ENCODE assay signal across 8 mouse cellular contexts in genomic region chr11:94428091-94428835, GRCm38 (mm10). TPM values are rescaled to one million over a fixed set of nuclear protein-coding genes. Genes with fewer than 3 reads are reported as not detected.
DNase-seq lines count a peak whose midpoint lies in the region; ATAC-seq and TF ChIP-seq lines count a peak whose summit lies in the region.
"Had no signal": no experiment of that assay in that cellular context is flagged by ENCODE, and none has a peak within 500 bp of the region (broad histone marks: within the 10 kb centered on the region; RNA-seq: fewer than 3 reads in every experiment).

No protein-coding gene starts in this region.

- H3ac ChIP-seq in myocyte (ENCODE audit: control insufficient read depth, insufficient read length): no peak overlapping the region

- no peaks in the 10 kb centered on the region for H3K9me3 ChIP-seq in forebrain, embryonic 15.5 days
- no peaks in the 10 kb centered on the region for H3K9me3 ChIP-seq in limb, embryonic 11.5 days (ENCODE audit: control insufficient read depth, low read length)
- H3K9me3 ChIP-seq: liver, embryonic 15.5 days had no signal

- ATAC-seq in forebrain, embryonic 15.5 days (replicated peaks): peak; percentile 80
- ATAC-seq in hematopoietic stem cell, adult 5-6 weeks (replicated peaks in 1 of 2; ENCODE audit: insufficient read depth in 1 of 2, low FRiP score in 2 of 2, low TSS enrichment in 1 of 2, low read depth in 1 of 2, poor library complexity in 2 of 2, severe bottlenecking in 2 of 2): peak; percentile 53 to 69; a peak in 3 of 4 replicates
- peak; percentile 86 for ATAC-seq in limb, embryonic 11.5 days (ENCODE audit: insufficient number of reproducible peaks, low FRiP score, low TSS enrichment, low read depth)

- H3K27me3 ChIP-seq in forebrain, embryonic 15.5 days: no peaks in the 10 kb centered on the region
- H3K27me3 ChIP-seq in limb, embryonic 11.5 days (ENCODE audit: control insufficient read depth, insufficient read depth, low read length): no peaks in the 10 kb centered on the region
- H3K27me3 ChIP-seq in myocyte (ENCODE audit: control insufficient read depth, insufficient read depth, insufficient read length): peaks cover 39% of the 10 kb centered on the region

- peak; percentile 73 for DNase-seq in urinary bladder, postnatal 14 days (ENCODE audit: low spot score)
- DNase-seq in urinary bladder, adult 18-20 months (ENCODE audit: low spot score in 2 of 2): no peak
- peak; percentile 85 for DNase-seq in limb, embryonic 11.5 days (ENCODE audit: low spot score)
- no peak for DNase-seq in spleen, adult 18-20 months

- H3K4me2 ChIP-seq in forebrain, embryonic 15.5 days (replicated peaks): no peak overlapping the region
- no peak overlapping the region for H3K4me2 ChIP-seq in limb, embryonic 11.5 days (ENCODE audit: low read depth, severe bottlenecking)
- H3K4me2 ChIP-seq in myocyte (ENCODE audit: low read depth): peak overlapping the region; percentile 21
- H3K4me2 ChIP-seq: liver, embryonic 15.5 days had no signal

- peak overlapping the region; percentile 46 for H3K27ac ChIP-seq in forebrain, embryonic 15.5 days (replicated peaks)
- peak overlapping the region; percentile 94 for H3K27ac ChIP-seq in limb, embryonic 11.5 days (replicated peaks; ENCODE audit: low read depth, low read length)
- H3K27ac ChIP-seq: liver, embryonic 15.5 days had no signal

- no peaks in the 10 kb centered on the region for H3K79me2 ChIP-seq in myocyte (ENCODE audit: control insufficient read depth, insufficient read depth)

- peaks cover 31% of the 10 kb centered on the region for H3K4me1 ChIP-seq in forebrain, embryonic 15.5 days
- peaks cover 29% of the 10 kb centered on the region for H3K4me1 ChIP-seq in limb, embryonic 11.5 days (ENCODE audit: control insufficient read depth, insufficient read depth, low read length)

- no peak overlapping the region for H3K9ac ChIP-seq in forebrain, embryonic 15.5 days (replicated peaks)
- peak overlapping the region; percentile 37 for H3K9ac ChIP-seq in limb, embryonic 11.5 days (ENCODE audit: low read length)
- H3K9ac ChIP-seq: liver, embryonic 15.5 days had no signal

- no peak for TF ChIP-seq POLR2A in myocyte (IDR thresholded peaks at IDR 0.05; ENCODE audit: insufficient read length, low read depth)

- no peak overlapping the region for H3K4me3 ChIP-seq in forebrain, embryonic 15.5 days
- no peak overlapping the region for H3K4me3 ChIP-seq in limb, embryonic 11.5 days (ENCODE audit: low read depth, low read length)
- no peak overlapping the region for H3K4me3 ChIP-seq in myocyte
- H3K4me3 ChIP-seq: liver, embryonic 15.5 days had no signal

- H3K36me3 ChIP-seq in forebrain, embryonic 15.5 days: no peaks in the 10 kb centered on the region
- H3K36me3 ChIP-seq in limb, embryonic 11.5 days (ENCODE audit: control insufficient read depth, insufficient read depth, low read length): peaks cover 8% of the 10 kb centered on the region
- no peaks in the 10 kb centered on the region for H3K36me3 ChIP-seq in myocyte (ENCODE audit: control insufficient read depth, insufficient read depth)
- H3K36me3 ChIP-seq: liver, embryonic 15.5 days had no signal

- WGBS in forebrain, embryonic 15.5 days: 18% methylated on average over 4 of the region's 4 CpGs
- WGBS in limb, embryonic 11.5 days: 4% methylated on average over 4 of the region's 4 CpGs

TF ChIP-seq in myocyte, 11 proteins besides CTCF, POLR2A, EP300 and RAD21:
- TF ChIP-seq TCF12 (IDR thresholded peaks at IDR 0.05; ENCODE audit: insufficient read depth, poor library complexity, severe bottlenecking) (no peak), REST (IDR thresholded peaks at IDR 0.05; ENCODE audit: insufficient read depth, insufficient read length) (no peak), USF1 (IDR thresholded peaks at IDR 0.05; ENCODE audit: low read depth) (no peak), POLR2AphosphoS2 (IDR thresholded peaks at IDR 0.05; ENCODE audit: insufficient read length, low read depth) (no peak), SRF (IDR thresholded peaks at IDR 0.05; ENCODE audit: control insufficient read depth, insufficient read length, low read depth) (no peak), MYOD1 (IDR thresholded peaks at IDR 0.05; ENCODE audit: control insufficient read depth in 1 of 3, insufficient read length in 2 of 3, low read depth in 2 of 3) (no peak), MYOG (IDR thresholded peaks at IDR 0.05; ENCODE audit: control insufficient read depth in 1 of 3, insufficient read depth in 1 of 3, insufficient read length in 2 of 3, low read depth in 2 of 3) (no peak), CEBPB (IDR thresholded peaks at IDR 0.05; ENCODE audit: insufficient read depth, poor library complexity, severe bottlenecking) (no peak), TCF3 (IDR thresholded peaks at IDR 0.05; ENCODE audit: insufficient read length, low read depth) (no peak), E2F4 (IDR thresholded peaks at IDR 0.05; ENCODE audit: insufficient read depth) (no peak), MAX (IDR thresholded peaks at IDR 0.05; ENCODE audit: low read depth) (no peak)
TF ChIP-seq in myocyte: peak in this region for 0.

RNA-seq across cellular contexts. Expression of gene Abcc3, which starts 35.5 kb away (rescaled TPM):
- 0.60 and 0.66 TPM in 2 replicates for polyA plus RNA-seq in forebrain, embryonic 15.5 days (2015; fragmentation: Nextera tagmentation; extraction: Ambion mirVana)
- total RNA-seq in hematopoietic stem cell, adult 5-6 weeks (2017): 2.6 and 3.8 TPM in 2 replicates
- polyA plus RNA-seq in limb, embryonic 11.5 days (2014; fragmentation: Nextera tagmentation; extraction: Ambion mirVana): 0.55 and 0.88 TPM in 2 replicates
- polyA plus RNA-seq in myocyte (2012; fragmentation: generic; extraction: Trizol): not detected

RNA-seq across cellular contexts. Expression of gene Cacna1g, which starts 45.7 kb away (rescaled TPM):
- polyA plus RNA-seq in forebrain, embryonic 15.5 days (2015; fragmentation: Nextera tagmentation; extraction: Ambion mirVana): 6.8 and 9.2 TPM in 2 replicates
- total RNA-seq in hematopoietic stem cell, adult 5-6 weeks (2017): not detected in 2 replicates
- 21.0 and 24.3 TPM in 2 replicates for polyA plus RNA-seq in limb, embryonic 11.5 days (2014; fragmentation: Nextera tagmentation; extraction: Ambion mirVana)
- polyA plus RNA-seq in myocyte (2012; fragmentation: generic; extraction: Trizol): 0.05 TPM

RNA-seq across cellular contexts. Expression of gene Spata20, which starts 57.7 kb away (rescaled TPM):
- polyA plus RNA-seq in forebrain, embryonic 15.5 days (2015; fragmentation: Nextera tagmentation; extraction: Ambion mirVana): 0.38 and 0.86 TPM in 2 replicates
- not detected in 2 replicates for total RNA-seq in hematopoietic stem cell, adult 5-6 weeks (2017)
- polyA plus RNA-seq in limb, embryonic 11.5 days (2014; fragmentation: Nextera tagmentation; extraction: Ambion mirVana): not detected in 2 replicates
- polyA plus RNA-seq in myocyte (2012; fragmentation: generic; extraction: Trizol): not detected
- polyA plus RNA-seq: liver, embryonic 15.5 days had no signal

Comparison
In these comparisons a context has a peak if more than half of its experiments do, and no peak if none do; other contexts are left out.
1. DNase-seq: peak in urinary bladder, postnatal 14 days (single experiment) and limb, embryonic 11.5 days (single experiment); none in urinary bladder, adult 18-20 months (0 of 2) and spleen, adult 18-20 months (0 of 2).
2. Peak in every context shown above with its lines, with median percentiles within 50 percentile points of each other: ATAC-seq.